Mouse (Mus musculus) layer of hippocampus, postnatal 36 days (tissue): Measurements from ENCODE around the gene Chmp2a. TPM values are rescaled to one million over a fixed set of nuclear protein-coding genes. Genes with fewer than 3 reads are reported as not detected.

Experiments used
- DNase-seq, 2 experiments: peaks; one replicate each; pipeline ENCODE4 v3.0.0; 2022
- total RNA-seq, 2 experiments: library from RNA; stranded (reverse); gene quantifications; 2 replicates each; pipeline ENCODE4 v1.2.3; 2021

Chmp2a gene
- total RNA-seq, 2 experiments from 2014 or later: 137 to 146 TPM

- DNase-seq: no peak
Measured at GRCm38 (mm10) chr7:12998851-12999250, 35.8 kb downstream of the Chmp2a start, which contains the start of gene Trim28. Gene Trim28, plus strand, starts transcription at chr7:12999114.

- DNase-seq: no peak
Measured at GRCm38 (mm10) chr7:12998053-12998452, 36.6 kb downstream of the Chmp2a start, which contains the start of gene Slc27a5. Gene Slc27a5, minus strand, starts transcription at chr7:12998192.

- DNase-seq: no peak
Measured at GRCm38 (mm10) chr7:12997230-12997629, 37.4 kb downstream of the Chmp2a start.

- DNase-seq: no peak
Measured at GRCm38 (mm10) chr7:12995862-12996261, 38.7 kb downstream of the Chmp2a start.

- no peak for DNase-seq
Measured at GRCm38 (mm10) chr7:12993148-12993547, 41.5 kb downstream of the Chmp2a start.

GRCm38 (mm10) chr7:12992222-12992621 is 42.4 kb downstream of the Chmp2a start:
- DNase-seq: no peak

GRCm38 (mm10) chr7:12987409-12988189 is 47.0 kb downstream of the Chmp2a start:
- no peak for DNase-seq

GRCm38 (mm10) chr7:12986906-12987305 is 47.7 kb downstream of the Chmp2a start:
- no peak for DNase-seq

GRCm38 (mm10) chr7:12985724-12986123 is 48.9 kb downstream of the Chmp2a start:
- no peak for DNase-seq

Other genes with a start within 250 kb of the Chmp2a start
- 10 to 100 TPM; 23.2 to 25.2 TPM for gene Zscan18, start 231.2 kb downstream of the Chmp2a start, total RNA-seq
- 10 to 100 TPM; 22.9 to 27.8 TPM for gene Zfp329, start 215.9 kb downstream of the Chmp2a start, total RNA-seq
- 10 to 100 TPM; 13.6 to 14.7 TPM for gene Zfp110, start 200.0 kb downstream of the Chmp2a start, total RNA-seq
- gene Zfp128, start 153.6 kb downstream of the Chmp2a start, total RNA-seq: 1 to 10 TPM; 7.7 to 9.0 TPM
- 10 to 100 TPM; 17.0 to 20.7 TPM for gene Zscan22, start 137.0 kb downstream of the Chmp2a start, total RNA-seq
- 100 to 1,000 TPM; 399 to 414 TPM for gene Rps5, start 112.5 kb downstream of the Chmp2a start, total RNA-seq
- under 1 TPM; 0.85 to 0.88 TPM for gene Rnf225, start 107.4 kb downstream of the Chmp2a start, total RNA-seq
- 10 to 100 TPM; 11.6 to 13.1 TPM for gene Zfp324, start 69.0 kb downstream of the Chmp2a start, total RNA-seq
- 1 to 10 TPM; 8.6 to 9.3 TPM for gene Zfp446, start 57.0 kb downstream of the Chmp2a start, total RNA-seq
- gene Slc27a5, start 36.6 kb downstream of the Chmp2a start, total RNA-seq: under 1 TPM in 1 of 2 experiments, not detected in 1; 0.20 TPM
- 100 to 1,000 TPM; 235 to 241 TPM for gene Trim28, start 35.7 kb downstream of the Chmp2a start, total RNA-seq
- gene Zbtb45, start 24.8 kb downstream of the Chmp2a start, total RNA-seq: 10 to 100 TPM; 33.6 to 37.8 TPM
- gene Ube2m, start 3.5 kb upstream of the Chmp2a start, total RNA-seq: 100 to 1,000 TPM; 193 TPM
- gene Mzf1, start 20.0 kb upstream of the Chmp2a start, total RNA-seq: 10 to 100 TPM; 14.3 to 17.6 TPM
- not detected for gene Vmn1r85, start 60.4 kb upstream of the Chmp2a start, total RNA-seq
- gene Vmn1r86, start 85.1 kb upstream of the Chmp2a start, total RNA-seq: not detected
- gene Vmn1r87, start 105.3 kb upstream of the Chmp2a start, total RNA-seq: not detected
- gene Vmn1r88, start 124.8 kb upstream of the Chmp2a start, total RNA-seq: under 1 TPM; 0.13 to 0.17 TPM
- not detected for gene Vmn1r89, start 178.2 kb upstream of the Chmp2a start, total RNA-seq
- gene Lig1, start 242.5 kb upstream of the Chmp2a start, total RNA-seq: 1 to 10 TPM; 5.6 to 5.8 TPM
- 10 to 100 TPM; 15.0 to 16.8 TPM for gene Zswim9, start 243.9 kb upstream of the Chmp2a start, total RNA-seq